Mouse (Mus musculus) induced T-regulatory cell, adult 2 months (primary cell): Measurements from ENCODE around the gene Herc3.
"Not testable (repeated sequence)": the region's sequence is repeated elsewhere in the genome, so short reads cannot be mapped to it uniquely, and the experiment has no call there.

Source experiments
- DNase-seq: peaks from one replicate; pipeline ENCODE4 v3.0.0-alpha.2; 2012; ENCODE audit warnings: low read depth

Gene Herc3

DNA sequence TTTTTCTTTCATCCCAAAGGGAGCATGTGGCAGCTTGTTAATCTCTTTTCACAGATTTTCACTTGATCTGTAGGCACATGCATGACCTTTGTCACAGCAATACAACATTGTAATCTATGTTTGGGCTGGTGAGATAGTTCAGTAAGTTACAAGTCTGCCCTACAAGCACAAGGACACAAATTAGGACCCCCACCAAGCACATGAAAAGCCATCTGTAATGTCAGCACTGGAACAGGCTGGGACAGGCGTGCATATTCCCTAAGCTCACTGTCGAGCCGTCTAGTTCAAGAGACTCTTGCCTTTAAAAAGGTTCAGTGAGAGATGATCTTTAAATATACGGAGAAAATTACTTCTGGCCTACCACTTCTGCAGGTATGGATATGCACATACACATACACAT, 28.3 kb downstream of the Herc3 start:
- DNase-seq, result no peak

DNA sequence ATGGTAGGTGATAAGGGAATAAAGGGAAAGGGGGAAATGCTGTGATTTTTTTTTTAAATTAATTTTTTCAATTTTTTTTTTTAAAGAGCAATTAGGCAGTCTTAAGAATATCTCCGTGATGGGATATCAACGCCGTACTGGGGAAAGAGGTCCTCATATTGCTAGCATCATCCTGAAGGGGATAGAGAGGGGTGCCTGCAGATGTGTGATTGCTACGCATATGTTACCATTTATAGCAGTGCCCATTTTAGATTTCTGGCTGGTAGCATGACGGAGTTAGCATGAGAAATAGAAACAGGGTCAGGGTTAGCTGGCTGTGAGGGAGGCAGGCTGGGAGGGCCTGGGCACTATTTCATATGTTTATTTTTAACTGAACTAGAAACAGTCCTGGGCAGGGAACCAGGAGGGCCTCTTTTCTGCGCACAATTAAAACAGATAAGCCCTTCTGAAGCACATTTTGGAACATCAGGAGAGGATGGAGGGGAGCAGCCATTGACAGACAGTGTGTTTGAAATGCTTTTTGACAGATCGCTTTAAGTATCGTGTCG, 31.3 kb downstream of the Herc3 start:
- no peak for DNase-seq

GRCm38 (mm10) chr6:58863631-58864235, 32.5 kb downstream of the Herc3 start:
- no peak for DNase-seq

DNA sequence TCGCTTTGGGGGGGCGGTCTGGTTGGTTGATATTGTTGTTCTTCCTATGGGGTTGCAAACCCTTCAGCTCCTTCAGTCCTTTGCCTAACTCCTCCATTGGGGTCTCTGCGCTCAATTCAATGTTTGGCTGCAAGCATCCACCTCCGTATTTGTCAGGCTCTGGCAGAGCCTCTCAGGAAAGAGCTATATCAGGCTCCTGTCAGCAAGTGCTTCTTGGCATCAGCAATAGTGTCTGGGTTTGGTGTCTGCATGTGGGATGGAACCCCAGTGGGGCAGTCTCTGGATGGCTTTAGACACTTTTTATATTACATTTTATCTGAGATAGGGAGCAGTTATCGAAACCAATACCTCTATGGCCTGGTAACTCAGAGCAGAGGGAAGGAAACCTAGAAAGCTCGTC, 36.6 kb downstream of the Herc3 start:
- DNase-seq, result not testable (repeated sequence)

DNA sequence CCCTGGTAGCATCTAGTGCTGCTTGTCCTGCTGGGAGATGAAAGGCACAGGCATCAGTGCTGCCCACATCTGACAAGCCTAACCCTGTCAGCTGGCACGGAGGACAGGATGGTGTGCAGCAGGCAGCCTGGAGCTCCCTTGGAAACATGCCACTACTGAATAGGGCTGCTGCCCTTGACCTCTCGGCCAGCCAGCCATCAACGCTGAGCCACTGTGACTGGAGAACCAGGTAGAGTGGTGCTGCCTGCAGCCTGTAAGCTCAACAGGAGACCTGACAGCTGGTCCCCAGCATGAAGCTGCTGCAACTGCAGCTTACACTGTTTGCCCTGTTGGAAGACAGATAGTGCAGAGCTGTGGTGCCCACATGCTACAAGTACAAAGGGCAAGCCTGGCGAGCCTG, 48.3 kb downstream of the Herc3 start:
- DNase-seq, result no peak

GRCm38 (mm10) chr6:58879987-58880386, 48.7 kb downstream of the Herc3 start:
- no peak for DNase-seq

DNA sequence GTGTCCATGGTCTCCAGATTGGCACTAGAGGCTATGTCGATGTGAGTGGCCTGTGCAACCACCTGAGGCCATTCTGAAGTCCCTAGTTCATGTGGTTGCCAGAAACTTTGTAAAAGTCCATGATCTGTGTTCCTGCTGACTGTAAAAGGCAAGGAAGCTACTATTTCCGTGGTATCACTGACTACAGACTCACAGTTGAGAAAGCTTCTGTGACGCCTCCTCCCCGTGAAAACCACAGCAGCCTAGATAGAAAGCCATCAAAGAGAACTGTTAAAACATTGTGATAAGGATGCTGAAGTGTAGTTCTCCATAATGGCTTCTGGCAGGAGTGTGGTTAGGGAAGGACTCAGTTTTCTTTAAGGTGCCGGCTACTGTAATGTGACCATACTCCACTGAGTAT, 49.6 kb downstream of the Herc3 start:
- peak; percentile 12 for DNase-seq

- no peak for DNase-seq
Observed at GRCm38 (mm10) chr6:58881363-58881762, 50.1 kb downstream of the Herc3 start.

DNA sequence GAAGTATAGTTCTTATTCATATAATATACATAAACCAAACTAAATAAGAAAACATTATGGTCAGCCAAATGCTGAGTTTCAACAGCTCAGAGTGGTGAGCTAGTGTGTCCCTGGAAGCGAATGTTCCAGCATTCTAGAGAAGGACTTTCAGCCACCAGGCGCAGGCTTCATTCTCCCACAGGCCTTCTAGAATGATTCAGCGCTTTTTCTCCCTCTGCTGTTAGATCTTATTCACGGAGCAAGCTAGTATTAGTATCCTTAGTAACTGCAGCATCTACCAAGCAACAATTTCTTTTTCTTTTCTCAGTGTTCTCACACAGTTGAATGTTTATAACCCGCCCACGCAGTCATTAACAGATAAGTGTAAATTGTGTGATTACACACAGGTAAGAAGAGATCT, 51.0 kb downstream of the Herc3 start:
- no peak for DNase-seq

GRCm38 (mm10) chr6:58889917-58890316, 58.7 kb downstream of the Herc3 start:
- DNase-seq, result no peak

DNA sequence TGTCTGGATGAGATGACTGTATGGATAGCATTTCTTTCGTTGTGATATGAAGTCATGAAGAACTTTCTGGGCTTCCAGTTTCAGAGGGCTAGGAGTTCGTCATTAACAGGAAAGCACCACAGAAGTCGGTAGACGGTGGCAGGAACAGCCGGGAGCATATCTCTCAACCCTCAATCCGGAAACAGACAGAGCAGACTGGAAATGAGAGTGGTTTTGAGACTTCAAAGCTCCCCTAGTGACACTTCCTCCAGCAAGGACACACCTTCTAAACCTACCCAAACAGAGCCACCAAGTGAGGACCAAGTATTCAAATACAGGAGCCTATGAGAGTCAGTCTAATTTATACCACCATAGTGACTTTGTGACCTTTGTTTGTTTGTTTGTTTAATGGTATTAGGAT, 62.0 kb downstream of the Herc3 start:
- DNase-seq, result peak; percentile 13

DNA sequence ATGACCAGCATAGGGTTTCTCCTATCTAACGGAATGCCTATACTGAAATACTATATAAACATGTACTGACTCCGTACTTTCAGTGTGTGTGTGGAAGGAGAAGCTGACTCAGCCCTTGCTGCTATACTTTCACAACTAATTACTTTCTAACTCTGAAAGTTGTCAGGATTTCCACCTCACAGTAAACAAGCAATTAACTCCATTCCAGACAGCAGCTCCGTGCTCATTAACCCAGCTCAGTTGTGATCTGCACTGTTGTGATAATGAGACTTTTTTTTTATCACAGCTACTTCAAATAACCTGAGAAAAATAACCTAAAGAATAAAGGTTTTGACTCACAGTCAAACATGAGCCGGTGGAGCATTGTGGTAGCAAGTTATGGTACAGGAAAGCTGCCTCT, 63.7 kb downstream of the Herc3 start:
- no peak for DNase-seq

GRCm38 (mm10) chr6:58896648-58897047, 65.4 kb downstream of the Herc3 start:
- DNase-seq, result no peak

- DNase-seq, result no peak
Observed at GRCm38 (mm10) chr6:58899076-58899475, 67.8 kb downstream of the Herc3 start.

DNA sequence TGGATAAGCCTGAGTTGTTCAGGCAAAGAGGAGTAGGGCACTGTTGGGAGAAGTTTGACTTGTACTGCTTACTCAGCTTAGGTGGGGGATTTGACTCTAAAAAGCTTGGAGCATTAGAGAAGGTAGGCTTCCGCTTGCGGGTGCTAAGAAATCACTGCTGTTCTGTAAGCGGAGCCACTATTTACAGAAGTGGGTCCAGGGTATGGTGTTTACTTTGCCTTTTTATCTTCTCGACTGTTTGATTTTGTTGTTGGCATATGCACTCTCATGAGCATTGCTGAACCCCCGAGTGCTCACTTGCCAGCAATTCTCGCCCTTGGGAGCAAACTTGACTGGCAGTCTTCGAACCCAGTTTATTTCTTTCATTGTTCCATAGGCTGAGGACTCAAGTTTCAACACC, 69.3 kb downstream of the Herc3 start:
- no peak for DNase-seq

DNA sequence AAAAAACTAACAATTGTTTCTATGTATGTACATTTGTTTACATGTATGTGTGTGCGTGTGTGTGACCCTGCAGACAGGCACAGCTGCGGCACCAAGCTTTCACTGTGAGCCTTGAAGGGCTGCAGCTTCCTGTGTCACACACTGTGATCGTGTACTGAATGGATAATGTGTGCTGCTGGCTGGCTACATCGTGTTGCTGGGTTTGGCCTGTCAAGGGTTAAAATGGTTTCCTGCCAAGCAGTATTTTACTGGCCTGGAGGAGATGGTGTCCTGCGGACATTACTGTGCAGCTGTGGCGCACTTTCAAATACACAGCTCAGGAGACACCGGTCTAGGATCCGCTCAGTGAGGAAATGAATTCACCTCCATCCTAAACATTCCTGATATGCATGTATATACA, 71.9 kb downstream of the Herc3 start:
- no peak for DNase-seq

GRCm38 (mm10) chr6:58904551-58904950, 73.3 kb downstream of the Herc3 start:
- DNase-seq, result no peak

DNA sequence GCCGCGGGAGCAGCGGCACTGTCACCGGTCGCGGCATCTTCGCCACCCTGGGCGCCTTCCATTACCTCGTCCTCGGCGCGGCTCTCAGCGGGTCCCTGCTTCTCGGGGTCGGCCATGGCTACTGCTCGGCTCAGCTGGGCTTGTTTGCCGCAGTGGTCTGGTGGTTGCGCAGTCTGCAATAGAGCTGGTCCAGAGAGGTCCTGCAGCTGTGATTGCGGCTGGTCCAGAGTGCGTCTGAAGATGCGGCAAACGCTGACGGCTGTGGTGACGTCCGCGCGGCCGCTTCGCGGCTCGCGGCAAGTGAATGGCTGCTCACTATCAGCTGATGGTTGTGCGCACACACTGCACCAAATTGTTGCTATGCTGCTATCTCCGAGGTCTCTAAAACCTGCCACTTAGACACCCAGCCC, 75.6 kb downstream of the Herc3 start, which contains the start of gene Nap1l5:
Gene Nap1l5, minus strand, starts transcription at position 225 of the 410 bp plus-strand sequence.
- DNase-seq, result no peak

GRCm38 (mm10) chr6:58907336-58907735, 76.1 kb downstream of the Herc3 start:
- no peak for DNase-seq

- no peak for DNase-seq
Observed at GRCm38 (mm10) chr6:58907791-58908190, 76.5 kb downstream of the Herc3 start.

DNA sequence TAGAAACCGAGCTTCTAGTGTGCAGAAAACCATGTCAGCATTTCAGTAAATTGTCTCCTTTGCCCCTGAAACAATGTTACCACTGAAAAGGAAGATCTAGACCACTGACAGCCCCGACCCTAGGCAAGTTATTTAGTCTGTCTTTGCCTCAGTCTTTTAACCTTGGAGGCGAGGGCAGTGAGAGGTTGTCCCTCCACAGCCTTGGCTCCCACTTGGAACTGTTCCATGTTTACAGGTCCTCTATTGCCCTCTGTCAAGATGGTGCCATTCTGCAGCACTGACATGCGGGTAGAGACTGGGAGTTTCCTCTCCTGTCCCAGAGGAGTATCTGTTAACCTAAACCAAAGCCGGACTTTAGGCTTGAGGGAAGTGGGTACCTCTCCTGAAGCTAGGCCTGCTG, 81.6 kb downstream of the Herc3 start:
- no peak for DNase-seq

DNA sequence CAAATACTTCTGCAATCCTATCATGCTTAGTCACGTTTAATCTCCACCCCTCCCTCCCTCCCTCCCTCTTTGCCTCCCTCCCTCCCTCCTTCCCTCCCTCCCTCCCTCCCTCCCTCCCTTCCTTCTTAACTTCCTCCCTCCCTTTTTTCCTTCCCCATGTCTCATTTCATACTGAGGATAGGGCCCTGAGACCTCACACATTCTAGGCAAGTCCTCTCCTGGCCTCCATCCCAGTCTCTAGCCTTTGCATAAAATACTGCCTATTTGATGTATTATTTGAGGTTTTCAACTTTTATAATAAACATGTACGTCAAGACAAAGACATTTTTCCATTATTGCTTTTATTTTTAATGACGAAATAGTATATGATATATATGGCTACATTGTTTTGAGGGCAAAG, 82.3 kb downstream of the Herc3 start:
- no peak for DNase-seq

GRCm38 (mm10) chr6:58913971-58914370, 82.7 kb downstream of the Herc3 start:
- DNase-seq, result no peak

GRCm38 (mm10) chr6:58916498-58916897, 85.2 kb downstream of the Herc3 start:
- DNase-seq, result no peak
